Mouse (Mus musculus) bone marrow macrophage, adult 2 months (primary cell): ENCODE results near the gene Rai1.

ENCODE experiments used
- CTCF ChIP-seq: IDR thresholded peaks from 2 replicates; pipeline ENCODE4 v1.5.1; 2012; ENCODE audit warnings: low read depth, mild to moderate bottlenecking, low read length, moderate library complexity
- POLR2A ChIP-seq: IDR thresholded peaks from 2 replicates; pipeline ENCODE4 v1.6.1; 2012; ENCODE audit warnings: mild to moderate bottlenecking, low read depth, low read length, borderline replicate concordance

- TF ChIP-seq POLR2A: 0 out of 2 replicates have a peak, but pooled peaks have one; percentile 16
- TF ChIP-seq CTCF: no peak
These were observed 1.1 kb downstream of the Rai1 start for GRCm38 (mm10) chr11:60105593-60106542.
